Mouse (Mus musculus) CH12.LX (cell line): ENCODE measurements around the gene Rhbdl2.
A peak's percentile ranks its signal among the peaks of the same experiment; 100 is the strongest.

ENCODE experiments used
- CHD1 ChIP-seq: IDR thresholded peaks from 2 replicates; pipeline ENCODE4 v1.6.1; 2012; ENCODE audit warnings: low read depth, low read length, improper control_type of control experiment, inconsistent platforms
- CTCF ChIP-seq, 2 experiments: IDR thresholded peaks in 1 of 2; conservative IDR thresholded peaks in 1 of 2; 2 replicates each; pipeline ENCODE4 v1.5.1; 2011 to 2012; ENCODE audit warnings: low read depth in 2 of 2, low read length in 2 of 2, improper control_type of control experiment in 1 of 2, inconsistent platforms in 1 of 2, mild to moderate bottlenecking in 1 of 2, moderate library complexity in 1 of 2
- E2F4 ChIP-seq: IDR thresholded peaks from 2 replicates; pipeline ENCODE4 v1.6.1; 2011; ENCODE audit warnings: low read depth, low read length, improper control_type of control experiment; ENCODE audit not compliant: insufficient replicate concordance
- EP300 ChIP-seq: IDR thresholded peaks from 2 replicates; pipeline ENCODE4 v1.6.1; 2011; ENCODE audit warnings: low read length, improper control_type of control experiment
- ETS1 ChIP-seq: conservative IDR thresholded peaks from 2 replicates; pipeline ENCODE4 v1.6.1; 2012; ENCODE audit warnings: low read depth, mild to moderate bottlenecking, inconsistent platforms, low read length, improper control_type of control experiment, moderate library complexity
- KAT2A ChIP-seq: IDR thresholded peaks from 2 replicates; pipeline ENCODE4 v1.6.1; 2012; ENCODE audit warnings: low read length, improper control_type of control experiment, inconsistent platforms; ENCODE audit not compliant: insufficient replicate concordance
- MAFK ChIP-seq: IDR thresholded peaks from 2 replicates; pipeline ENCODE4 v1.6.1; 2011; ENCODE audit warnings: low read length, improper control_type of control experiment; ENCODE audit not compliant: insufficient replicate concordance
- MXI1 ChIP-seq: IDR thresholded peaks from 2 replicates; pipeline ENCODE4 v1.6.1; 2011; ENCODE audit warnings: mild to moderate bottlenecking, low read depth, low read length, improper control_type of control experiment
- POLR2A ChIP-seq: IDR thresholded peaks from 2 replicates; pipeline ENCODE4 v1.6.1; 2011; ENCODE audit warnings: low read depth, mild to moderate bottlenecking, improper control_type of control experiment, low read length
- POLR2AphosphoS2 ChIP-seq: IDR thresholded peaks from 2 replicates; pipeline ENCODE4 v1.6.1; 2011; ENCODE audit warnings: low read depth, low read length, improper control_type of control experiment
- USF2 ChIP-seq: conservative IDR thresholded peaks from 2 replicates; pipeline ENCODE4 v1.6.1; 2011; ENCODE audit warnings: low read depth, low read length, improper control_type of control experiment

DNA sequence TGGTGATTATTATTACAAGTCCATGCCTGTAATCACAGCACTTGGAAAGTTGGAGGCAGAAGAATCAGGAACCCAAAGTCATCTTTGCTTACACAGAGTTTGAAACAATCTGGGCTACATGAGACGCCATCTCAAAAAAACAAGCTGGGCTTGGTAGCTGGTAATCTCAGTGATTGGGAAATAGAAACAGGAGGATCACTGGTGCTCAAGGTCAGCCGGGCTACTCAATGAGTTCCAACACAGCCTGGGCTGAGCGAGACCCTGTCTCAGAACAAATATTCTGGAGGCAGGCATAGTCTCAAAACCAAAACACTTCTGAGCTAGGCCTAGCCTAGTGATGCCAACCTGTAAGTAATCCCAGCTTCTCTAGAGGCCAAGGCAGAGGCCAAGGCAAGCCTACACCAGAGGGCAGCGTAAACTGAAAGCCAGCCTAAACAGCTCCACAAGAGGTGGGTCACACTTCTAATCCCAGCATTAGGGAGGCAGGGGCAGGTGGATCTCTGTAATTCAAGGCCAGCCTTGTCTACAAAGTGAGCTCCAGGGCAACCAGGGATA is 42.4 kb upstream of the Rhbdl2 start:
- TF ChIP-seq KAT2A (no peak), ETS1 (no peak), USF2 (no peak), CHD1 (no peak), EP300 (no peak), MXI1 (no peak), CTCF (conservative IDR thresholded peaks at IDR 0.05 in 1 of 2, IDR thresholded peaks at IDR 0.05 in 1 of 2; ENCODE audit: low read depth in 2 of 2, low read length in 2 of 2) (peak in 1 of 2 experiments; percentile 30; a peak in 2 of 4 replicates), E2F4 (no peak), POLR2A (no peak), MAFK (no peak), POLR2AphosphoS2 (no peak)
